Mouse (Mus musculus) hindbrain, embryonic 14.5 days (tissue): ENCODE results near the gene Dusp7. TPM values are rescaled to one million over a fixed set of nuclear protein-coding genes. Genes with fewer than 3 reads are reported as not detected.

Experiments
- ATAC-seq: fragments of 200-750 bp; cut with Nextera tagmentation; 2 replicates; pipeline ENCODE4 v1.8.0; 2017; ENCODE audit warnings: moderate number of reproducible peaks, mild to moderate bottlenecking, moderate TSS enrichment, moderate library complexity; ENCODE audit not compliant: low FRiP score
- DNase-seq: peaks from one replicate; pipeline ENCODE4 v3.0.0-alpha.2; 2015; ENCODE audit warnings: low spot score
- H3K27ac ChIP-seq: fragments of 300-500 bp; sonication (generic); 2 replicates; pipeline ENCODE4 v1.5.1; 2014; ENCODE audit warnings: mild to moderate bottlenecking, moderate library complexity
- H3K27me3 ChIP-seq: fragments of 300-500 bp; sonication (generic); 2 replicates; pipeline ENCODE4 v1.6.1; 2014; ENCODE audit warnings: mild to moderate bottlenecking, low read length, mixed read lengths; ENCODE audit not compliant: control insufficient read depth, insufficient read depth
- H3K36me3 ChIP-seq: fragments of 300-500 bp; sonication (generic); replicated peaks from 2 replicates; pipeline ENCODE4 v1.6.1; 2014; ENCODE audit not compliant: control insufficient read depth, insufficient read depth
- H3K4me1 ChIP-seq: fragments of 300-500 bp; sonication (generic); replicated peaks from 2 replicates; pipeline ENCODE4 v1.6.1; 2014; ENCODE audit warnings: antibody characterized with exemption, low read length, mixed read lengths; ENCODE audit not compliant: control insufficient read depth, insufficient read depth
- H3K4me2 ChIP-seq: fragments of 300-500 bp; sonication (generic); replicated peaks from 2 replicates; pipeline ENCODE4 v1.6.1; 2014; ENCODE audit warnings: mild to moderate bottlenecking, moderate library complexity
- H3K4me3 ChIP-seq: fragments of 300-500 bp; sonication (generic); replicated peaks from 2 replicates; pipeline ENCODE4 v1.5.1; 2014; ENCODE audit warnings: mild to moderate bottlenecking, low read length
- H3K9ac ChIP-seq: fragments of 300-500 bp; sonication (generic); 2 replicates; pipeline ENCODE4 v1.6.1; 2014
- H3K9me3 ChIP-seq: fragments of 300-500 bp; sonication (generic); 2 replicates; pipeline ENCODE4 v1.6.1; 2016; ENCODE audit warnings: low read length; ENCODE audit not compliant: control insufficient read depth
- WGBS: fragments of 180-500 bp; shearing (Covaris S2); extraction: QIAGEN DNeasy Blood & Tissue Kit; methylation state at CpG from one replicate; pipeline ENCODE4 v1.1.7; 2014; 5-methylcytosine and 5-hydroxymethylcytosine counted together
- polyA plus RNA-seq: library from polyadenylated mRNA; unstranded; fragments of >200 nt; fragmentation: Nextera tagmentation; extraction: Ambion mirVana; gene quantifications from 2 replicates; pipeline ENCODE4 v1.2.1, GENCODE M21; 2014

Gene Dusp7
- 17.9 and 19.3 TPM in 2 replicates for polyA plus RNA-seq

GRCm38 (mm10) chr9:106368112-106368717, at the start of gene Dusp7:
TSS of gene Dusp7 (plus strand) at chr9:106368632.
- Histone ChIP-seq H3K4me1 (peaks cover 30% of the 10 kb centered on the region), H3K4me3 (peak within 1 kb of the TSS; percentile 89), H3K27ac (peak within 1 kb of the TSS; percentile 96), H3K9me3 (no peaks in the 10 kb centered on the region), H3K9ac (peak within 1 kb of the TSS; percentile 96), H3K4me2 (peak within 1 kb of the TSS; percentile 93), H3K36me3 (peaks cover 23% of the 10 kb centered on the region), H3K27me3 (no peaks in the 10 kb centered on the region)
- ATAC-seq = peak; percentile 71
- WGBS = 0% methylated on average over 37 of the region's 57 CpGs
- DNase-seq = peak; percentile 84

DNA sequence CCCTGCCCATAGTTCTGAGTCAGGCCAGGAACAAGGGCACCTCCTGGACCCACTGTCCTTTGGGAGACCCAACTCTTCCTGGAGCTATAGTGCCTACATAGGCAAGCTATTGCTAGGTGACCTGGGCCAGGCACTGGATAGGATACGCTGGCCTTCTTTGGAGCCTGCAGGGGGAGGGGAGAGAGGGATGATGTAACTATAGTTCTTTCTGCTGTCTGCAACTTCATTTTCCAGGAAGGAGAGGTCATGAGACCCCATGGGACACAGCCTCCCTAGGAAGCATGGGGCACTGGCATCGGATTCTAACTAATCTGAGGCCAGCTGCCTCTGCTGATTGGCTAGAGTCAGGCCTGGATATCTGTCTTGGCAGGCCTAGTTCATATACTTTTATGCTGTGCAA, 49.3 kb upstream of the Dusp7 start:
- DNase-seq (no peak), ATAC-seq (no peak)
- H3K27ac ChIP-seq = no peak overlapping the region
- 57% methylated on average over 2 of the region's 2 CpGs for WGBS
- H3K36me3 ChIP-seq = no peaks in the 10 kb centered on the region
- H3K4me3 ChIP-seq = no peak overlapping the region
- no peaks in the 10 kb centered on the region for H3K9me3 ChIP-seq
- 0 out of 2 replicates have a peak, but pooled peaks cover 7% of the 10 kb centered on the region for H3K4me1 ChIP-seq
- H3K9ac ChIP-seq = no peak overlapping the region
- no peak overlapping the region for H3K4me2 ChIP-seq
- H3K27me3 ChIP-seq = no peaks in the 10 kb centered on the region

- Histone ChIP-seq H3K4me3 (no peak overlapping the region), H3K4me1 (0 out of 2 replicates have a peak, but pooled peaks cover 7% of the 10 kb centered on the region), H3K27me3 (no peaks in the 10 kb centered on the region), H3K4me2 (no peak overlapping the region), H3K9me3 (no peaks in the 10 kb centered on the region), H3K27ac (no peak overlapping the region), H3K9ac (no peak overlapping the region), H3K36me3 (no peaks in the 10 kb centered on the region)
- DNase-seq (no peak), ATAC-seq (no peak)
- WGBS = 84% methylated on average over 3 of the region's 3 CpGs
Observed at GRCm38 (mm10) chr9:106322497-106322896, 45.9 kb upstream of the Dusp7 start.

- Histone ChIP-seq H3K27ac (no peak overlapping the region), H3K36me3 (no peaks in the 10 kb centered on the region), H3K9me3 (no peaks in the 10 kb centered on the region), H3K4me3 (no peak overlapping the region), H3K4me1 (no peaks in the 10 kb centered on the region), H3K9ac (no peak overlapping the region), H3K27me3 (no peaks in the 10 kb centered on the region), H3K4me2 (no peak overlapping the region)
- 87% methylated on average over 8 of the region's 8 CpGs for WGBS
- no peak for DNase-seq
- ATAC-seq = no peak
Observed at GRCm38 (mm10) chr9:106326241-106326640, 42.2 kb upstream of the Dusp7 start.

- Histone ChIP-seq H3K9me3 (no peaks in the 10 kb centered on the region), H3K4me3 (no peak overlapping the region), H3K4me2 (no peak overlapping the region), H3K27me3 (no peaks in the 10 kb centered on the region), H3K27ac (no peak overlapping the region), H3K36me3 (no peaks in the 10 kb centered on the region), H3K4me1 (0 out of 2 replicates have a peak, but pooled peaks cover 4% of the 10 kb centered on the region), H3K9ac (no peak overlapping the region)
- ATAC-seq (no peak), DNase-seq (no peak)
- WGBS = 80% methylated on average over 8 of the region's 8 CpGs
Observed at GRCm38 (mm10) chr9:106327125-106327809, 41.2 kb upstream of the Dusp7 start.

DNA sequence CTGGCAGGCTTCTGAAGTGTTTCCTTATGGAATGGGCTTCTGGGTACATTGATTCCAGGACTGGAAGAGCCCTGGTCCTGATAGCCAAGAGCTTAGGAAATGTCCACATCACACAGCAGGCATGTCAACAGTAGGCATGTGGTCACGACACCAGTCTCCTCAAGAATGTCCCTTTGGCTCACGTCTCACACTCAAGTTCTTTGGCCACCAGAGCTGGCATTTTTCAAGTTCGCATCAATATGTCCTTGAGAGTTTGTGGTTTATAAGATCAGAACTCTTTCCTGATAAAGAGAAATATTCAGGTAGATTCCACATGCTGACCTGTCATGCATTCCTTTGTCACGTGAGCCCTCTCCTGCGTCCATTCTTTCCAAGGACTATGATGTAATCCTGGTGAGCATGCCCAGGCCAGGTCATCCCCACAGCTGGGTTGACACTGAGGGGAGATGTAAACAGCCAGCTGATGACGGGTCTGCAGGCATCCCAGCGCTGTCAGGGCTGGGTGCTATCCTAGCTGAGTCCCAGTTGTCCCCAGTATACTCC, 40.3 kb upstream of the Dusp7 start:
- DNase-seq (no peak), ATAC-seq (no peak)
- WGBS = 91% methylated on average over 7 of the region's 7 CpGs
- Histone ChIP-seq H3K4me1 (0 out of 2 replicates have a peak, but pooled peaks cover 4% of the 10 kb centered on the region), H3K27me3 (no peaks in the 10 kb centered on the region), H3K4me2 (no peak overlapping the region), H3K9ac (no peak overlapping the region), H3K4me3 (no peak overlapping the region), H3K9me3 (no peaks in the 10 kb centered on the region), H3K36me3 (no peaks in the 10 kb centered on the region), H3K27ac (no peak overlapping the region)

GRCm38 (mm10) chr9:106328772-106329511, 39.5 kb upstream of the Dusp7 start:
- no peaks in the 10 kb centered on the region for H3K36me3 ChIP-seq
- H3K27me3 ChIP-seq = no peaks in the 10 kb centered on the region
- H3K4me2 ChIP-seq = no peak overlapping the region
- 0 out of 2 replicates have a peak, but pooled peaks cover 4% of the 10 kb centered on the region for H3K4me1 ChIP-seq
- WGBS = 84% methylated on average over 5 of the region's 5 CpGs
- DNase-seq (no peak), ATAC-seq (no peak)
- H3K9ac ChIP-seq = no peak overlapping the region
- no peak overlapping the region for H3K4me3 ChIP-seq
- no peak overlapping the region for H3K27ac ChIP-seq
- H3K9me3 ChIP-seq = no peaks in the 10 kb centered on the region

DNA sequence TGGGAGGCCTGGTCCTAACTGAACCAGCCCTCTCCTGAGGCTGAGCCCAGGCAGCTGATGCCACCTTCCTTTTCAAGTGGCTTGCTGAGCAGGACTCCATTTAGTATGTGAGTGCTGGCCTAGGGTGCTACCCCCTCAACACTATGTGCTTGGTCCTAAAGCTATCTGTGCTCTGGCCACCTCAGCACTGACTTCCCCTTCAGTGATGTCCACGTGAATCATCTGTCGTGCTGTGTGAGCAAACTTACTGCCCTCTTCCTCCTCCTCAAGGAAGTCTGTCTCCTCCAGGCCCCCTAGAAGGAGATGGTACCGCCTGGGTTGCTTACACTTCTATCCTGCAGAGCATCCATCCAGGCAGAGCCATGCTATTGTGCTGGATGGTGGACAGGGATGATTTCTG, 35.7 kb upstream of the Dusp7 start:
- H3K27ac ChIP-seq = no peak overlapping the region
- H3K4me2 ChIP-seq = no peak overlapping the region
- ATAC-seq (no peak), DNase-seq (no peak)
- WGBS = 78% methylated on average over 3 of the region's 3 CpGs
- H3K27me3 ChIP-seq = no peaks in the 10 kb centered on the region
- H3K9me3 ChIP-seq = no peaks in the 10 kb centered on the region
- no peak overlapping the region for H3K9ac ChIP-seq
- no peak overlapping the region for H3K4me3 ChIP-seq
- H3K36me3 ChIP-seq = no peaks in the 10 kb centered on the region
- 0 out of 2 replicates have a peak, but pooled peaks cover 8% of the 10 kb centered on the region for H3K4me1 ChIP-seq

GRCm38 (mm10) chr9:106337620-106338019, 30.8 kb upstream of the Dusp7 start:
- Histone ChIP-seq H3K4me1 (peaks cover 21% of the 10 kb centered on the region), H3K4me3 (no peak overlapping the region), H3K9ac (no peak overlapping the region), H3K27me3 (no peaks in the 10 kb centered on the region), H3K4me2 (no peak overlapping the region), H3K9me3 (no peaks in the 10 kb centered on the region), H3K27ac (peak overlapping the region; percentile 63), H3K36me3 (no peaks in the 10 kb centered on the region)
- WGBS = 91% methylated on average over 9 of the region's 9 CpGs
- no peak for DNase-seq
- no peak for ATAC-seq
